Mouse (Mus musculus) limb, embryonic 10.5 days (tissue): ENCODE measurements around the gene Bmp7. TPM values are rescaled to one million over a fixed set of nuclear protein-coding genes. Genes with fewer than 3 reads are reported as not detected.

Source experiments
- DNase-seq: peaks from one replicate; pipeline ENCODE4 v3.0.0-alpha.2; 2017; ENCODE audit warnings: low spot score
- H3K27ac ChIP-seq: fragments of 300-500 bp; sonication (generic); 2 replicates; pipeline ENCODE4 v1.5.1; 2016; ENCODE audit warnings: mild to moderate bottlenecking
- H3K27me3 ChIP-seq: fragments of 300-500 bp; sonication (generic); 2 replicates; pipeline ENCODE4 v1.6.1; 2016; ENCODE audit warnings: low read depth, mild to moderate bottlenecking; ENCODE audit not compliant: poor library complexity, severe bottlenecking
- H3K36me3 ChIP-seq: fragments of 300-500 bp; sonication (generic); 2 replicates; pipeline ENCODE4 v1.6.1; 2016; ENCODE audit warnings: mild to moderate bottlenecking, moderate library complexity
- H3K4me1 ChIP-seq: fragments of 300-500 bp; sonication (generic); 2 replicates; pipeline ENCODE4 v1.6.1; 2016
- H3K4me3 ChIP-seq: fragments of 300-500 bp; sonication (generic); 2 replicates; pipeline ENCODE4 v1.5.1; 2016; ENCODE audit warnings: mild to moderate bottlenecking, moderate library complexity
- H3K9me3 ChIP-seq: fragments of 300-500 bp; sonication (generic); replicated peaks from 2 replicates; pipeline ENCODE4 v1.6.1; 2016; ENCODE audit warnings: mild to moderate bottlenecking
- WGBS: fragments of 180-500 bp; shearing (Covaris S2); methylation state at CpG from one replicate; pipeline ENCODE4 v1.1.7; 2016; 5-methylcytosine and 5-hydroxymethylcytosine counted together
- polyA plus RNA-seq: library from polyadenylated mRNA; unstranded; fragments of >200 nt; fragmentation: Nextera tagmentation; extraction: Ambion mirVana; gene quantifications from 2 replicates; pipeline ENCODE4 v1.2.1, GENCODE M21; 2016

Gene Bmp7
- polyA plus RNA-seq, 1 experiment from 2014 or later = 31.3 TPM

- 58% methylated on average over 10 of the region's 10 CpGs for WGBS
- no peak overlapping the region for H3K4me3 ChIP-seq
- H3K9me3 ChIP-seq = no peaks in the 10 kb centered on the region
- H3K4me1 ChIP-seq = peaks cover 42% of the 10 kb centered on the region
- peaks cover 11% of the 10 kb centered on the region for H3K27me3 ChIP-seq
- H3K36me3 ChIP-seq = no peaks in the 10 kb centered on the region
- peak overlapping the region; percentile 57; the same call in 1 of the 2 replicates for H3K27ac ChIP-seq
- DNase-seq = no peak
These were observed 83.1 kb downstream of the Bmp7 start for GRCm38 (mm10) chr2:172857048-172857447.

- Histone ChIP-seq H3K27ac (peak overlapping the region; percentile 57), H3K36me3 (no peaks in the 10 kb centered on the region), H3K4me3 (no peak overlapping the region), H3K4me1 (peaks cover 44% of the 10 kb centered on the region), H3K27me3 (peaks cover 6% of the 10 kb centered on the region), H3K9me3 (no peaks in the 10 kb centered on the region)
- no peak for DNase-seq
- 56% methylated on average over 2 of the region's 2 CpGs for WGBS
These were observed 83.6 kb downstream of the Bmp7 start for GRCm38 (mm10) chr2:172856549-172856948.

- Histone ChIP-seq H3K36me3 (no peaks in the 10 kb centered on the region), H3K4me3 (no peak overlapping the region), H3K27me3 (peaks cover 10% of the 10 kb centered on the region; the same call in 1 of the 2 replicates), H3K27ac (0 out of 2 replicates have a peak overlapping the region, but pooled peaks have one; percentile 47), H3K9me3 (no peaks in the 10 kb centered on the region), H3K4me1 (peaks cover 49% of the 10 kb centered on the region)
- DNase-seq = no peak
- 79% methylated on average over 2 of the region's 2 CpGs for WGBS
These were observed 86.0 kb downstream of the Bmp7 start for GRCm38 (mm10) chr2:172854136-172854535.

DNA sequence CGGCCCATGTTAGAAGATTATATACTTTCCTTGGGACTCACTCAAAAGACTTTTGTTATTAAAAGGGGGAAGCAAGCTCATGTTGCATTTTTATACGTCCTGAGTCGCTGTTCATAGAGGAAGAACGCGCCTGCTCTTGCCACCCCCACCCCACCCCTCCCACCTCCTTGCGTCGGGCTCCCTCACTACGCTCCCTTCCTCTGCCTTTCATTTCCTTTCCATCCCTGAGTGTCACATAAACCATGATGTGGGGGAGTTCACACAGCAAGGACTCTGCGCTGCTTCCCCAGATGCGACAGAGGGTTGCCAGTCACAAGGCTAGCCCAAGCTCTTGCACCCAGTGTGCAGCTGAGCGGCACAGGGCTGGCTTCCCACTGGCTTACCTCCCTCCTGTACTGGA, 88.3 kb downstream of the Bmp7 start:
- Histone ChIP-seq H3K27me3 (peaks cover 10% of the 10 kb centered on the region; the same call in 1 of the 2 replicates), H3K27ac (peak overlapping the region; percentile 59), H3K4me3 (no peak overlapping the region), H3K9me3 (no peaks in the 10 kb centered on the region), H3K36me3 (no peaks in the 10 kb centered on the region), H3K4me1 (peaks cover 63% of the 10 kb centered on the region)
- DNase-seq = no peak
- 79% methylated on average over 11 of the region's 11 CpGs for WGBS

GRCm38 (mm10) chr2:172848193-172848592, 91.9 kb downstream of the Bmp7 start:
- DNase-seq = peak; percentile 69
- Histone ChIP-seq H3K4me3 (no peak overlapping the region), H3K9me3 (no peaks in the 10 kb centered on the region), H3K36me3 (no peaks in the 10 kb centered on the region), H3K27me3 (peaks cover 17% of the 10 kb centered on the region; the same call in 1 of the 2 replicates), H3K4me1 (peaks cover 82% of the 10 kb centered on the region), H3K27ac (peak overlapping the region; percentile 63)
- WGBS = 72% methylated on average over 6 of the region's 6 CpGs

DNA sequence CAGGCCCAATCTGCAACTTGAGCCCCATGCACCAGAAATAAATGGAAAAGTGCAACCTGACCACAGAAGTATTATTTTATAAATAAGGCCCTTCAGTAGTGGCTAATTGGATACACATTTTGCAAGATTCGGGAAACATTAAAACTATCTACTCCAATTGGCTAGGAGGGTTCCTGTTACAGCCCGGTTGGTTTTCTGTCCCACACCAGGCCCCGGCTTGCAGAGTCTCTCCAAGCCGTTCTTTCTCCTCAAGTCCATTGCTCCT, 93.9 kb downstream of the Bmp7 start:
- 47% methylated on average over 4 of the region's 4 CpGs for WGBS
- DNase-seq = no peak
- peaks cover 75% of the 10 kb centered on the region for H3K4me1 ChIP-seq

GRCm38 (mm10) chr2:172845536-172846310, 94.4 kb downstream of the Bmp7 start:
- no peak overlapping the region for H3K4me3 ChIP-seq
- peaks cover 76% of the 10 kb centered on the region for H3K4me1 ChIP-seq
- H3K36me3 ChIP-seq = no peaks in the 10 kb centered on the region
- no peak for DNase-seq
- no peaks in the 10 kb centered on the region for H3K9me3 ChIP-seq
- WGBS = 57% methylated on average over 31 of the region's 31 CpGs
- peaks cover 12% of the 10 kb centered on the region; the same call in 1 of the 2 replicates for H3K27me3 ChIP-seq
- peak overlapping the region; percentile 87 for H3K27ac ChIP-seq

More for the DNA sequence above, 93.9 kb downstream of the Bmp7 start:
- H3K4me3 ChIP-seq = no peak overlapping the region
- H3K27ac ChIP-seq = peak overlapping the region; percentile 87
- no peaks in the 10 kb centered on the region for H3K36me3 ChIP-seq
- H3K9me3 ChIP-seq = no peaks in the 10 kb centered on the region
- peaks cover 15% of the 10 kb centered on the region; the same call in 1 of the 2 replicates for H3K27me3 ChIP-seq

- Histone ChIP-seq H3K27me3 (0 out of 2 replicates have a peak, but pooled peaks cover 7% of the 10 kb centered on the region), H3K4me1 (peaks cover 77% of the 10 kb centered on the region), H3K36me3 (no peaks in the 10 kb centered on the region), H3K9me3 (no peaks in the 10 kb centered on the region), H3K4me3 (no peak overlapping the region), H3K27ac (peak overlapping the region; percentile 54)
- WGBS = 85% methylated on average over 9 of the region's 9 CpGs
- DNase-seq = no peak
These were observed 96.2 kb downstream of the Bmp7 start for GRCm38 (mm10) chr2:172843903-172844302.

- no peaks in the 10 kb centered on the region for H3K36me3 ChIP-seq
- H3K4me3 ChIP-seq = no peak overlapping the region
- peaks cover 77% of the 10 kb centered on the region for H3K4me1 ChIP-seq
- no peaks in the 10 kb centered on the region for H3K9me3 ChIP-seq
- H3K27ac ChIP-seq = no peak overlapping the region
- 71% methylated on average over 4 of the region's 4 CpGs for WGBS
- DNase-seq = no peak
- H3K27me3 ChIP-seq = 0 out of 2 replicates have a peak, but pooled peaks cover 7% of the 10 kb centered on the region
These were observed 97.8 kb downstream of the Bmp7 start for GRCm38 (mm10) chr2:172842306-172842705.

- H3K4me1 ChIP-seq = peaks cover 70% of the 10 kb centered on the region
- WGBS = 65% methylated on average over 11 of the region's 11 CpGs
- no peaks in the 10 kb centered on the region for H3K9me3 ChIP-seq
- 0 out of 2 replicates have a peak, but pooled peaks cover 7% of the 10 kb centered on the region for H3K27me3 ChIP-seq
- no peak overlapping the region for H3K4me3 ChIP-seq
- no peak for DNase-seq
- H3K36me3 ChIP-seq = no peaks in the 10 kb centered on the region
- peak overlapping the region; percentile 69 for H3K27ac ChIP-seq
These were observed 99.0 kb downstream of the Bmp7 start for GRCm38 (mm10) chr2:172840905-172841750.

DNA sequence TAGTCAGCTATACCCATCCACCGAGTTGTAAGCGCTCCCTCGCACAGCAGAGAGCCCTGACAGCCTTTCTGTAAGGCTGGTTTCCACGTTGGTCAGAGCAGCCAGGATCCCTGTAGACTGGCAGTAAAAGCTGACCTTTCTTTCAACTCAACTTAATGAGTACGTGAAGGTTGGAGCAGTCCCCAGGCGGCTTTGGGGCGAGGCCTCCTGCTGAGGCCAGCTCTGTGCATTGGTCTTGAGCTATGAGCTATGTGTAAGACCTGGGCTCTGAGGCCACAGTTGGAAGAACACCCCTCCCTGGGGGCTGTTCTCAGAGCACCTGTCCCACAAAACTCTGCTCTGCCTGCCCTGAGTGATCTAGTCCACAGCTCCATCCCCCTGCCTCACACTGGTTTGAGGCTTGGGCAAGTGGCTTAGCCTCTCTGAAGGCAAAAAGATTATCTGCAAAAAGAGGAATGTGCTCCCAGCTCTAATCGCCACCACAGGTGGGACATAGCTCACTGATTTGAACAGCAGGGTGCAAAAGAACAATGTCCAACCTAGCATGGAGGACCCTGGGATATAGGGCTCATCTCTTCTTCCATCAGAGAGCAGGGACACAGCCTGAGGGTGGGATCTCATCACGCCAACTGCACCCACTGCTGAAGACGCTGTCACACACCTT, 100.7 kb downstream of the Bmp7 start:
- 28% methylated on average over 10 of the region's 10 CpGs for WGBS
- H3K27me3 ChIP-seq = 0 out of 2 replicates have a peak, but pooled peaks cover 7% of the 10 kb centered on the region
- DNase-seq = no peak
- peak overlapping the region; percentile 50 for H3K27ac ChIP-seq
- no peak overlapping the region for H3K4me3 ChIP-seq
- H3K36me3 ChIP-seq = no peaks in the 10 kb centered on the region
- H3K4me1 ChIP-seq = peaks cover 55% of the 10 kb centered on the region
- H3K9me3 ChIP-seq = no peaks in the 10 kb centered on the region

DNA sequence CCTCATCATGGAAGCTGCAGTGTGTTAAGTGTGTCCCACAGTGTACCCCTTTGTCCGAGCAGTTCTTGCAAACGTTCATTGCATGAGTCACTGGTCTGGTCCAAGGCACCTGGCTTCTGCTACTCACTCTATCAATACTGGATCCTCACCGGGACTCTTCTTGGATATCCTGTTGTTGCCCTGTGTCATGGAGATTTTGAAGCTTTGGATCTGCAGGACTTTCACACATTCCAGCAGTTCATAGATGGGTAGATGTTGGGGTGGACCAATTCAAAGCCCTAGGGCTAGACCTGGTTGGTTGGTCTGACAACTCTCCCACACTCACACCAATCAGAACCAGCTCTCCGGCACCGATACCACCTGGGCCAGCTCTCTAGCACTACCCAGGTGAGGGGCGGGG, 103.6 kb downstream of the Bmp7 start:
- WGBS = 88% methylated on average over 6 of the region's 6 CpGs
- Histone ChIP-seq H3K9me3 (no peaks in the 10 kb centered on the region), H3K27me3 (no peaks in the 10 kb centered on the region), H3K27ac (no peak overlapping the region), H3K4me3 (no peak overlapping the region), H3K4me1 (peaks cover 56% of the 10 kb centered on the region), H3K36me3 (no peaks in the 10 kb centered on the region)
- DNase-seq = no peak
